Mouse (Mus musculus) adrenal gland, postnatal 36 days (tissue): Measurements from ENCODE around the gene Psma6. TPM values are rescaled to one million over a fixed set of nuclear protein-coding genes. Genes with fewer than 3 reads are reported as not detected.
A peak's percentile ranks its signal among the peaks of the same experiment; 100 is the strongest.
"Not testable (repeated sequence)": the region's sequence is repeated elsewhere in the genome, so short reads cannot be mapped to it uniquely, and the experiment has no call there.

Experiments used
- DNase-seq, 2 experiments: peaks; one replicate each; pipeline ENCODE4 v3.0.0; 2021; ENCODE audit warnings: mixed read lengths in 1 of 2
- total RNA-seq, 2 experiments: library from RNA; stranded (reverse); gene quantifications; 2 replicates each; pipeline ENCODE4 v1.2.3; 2021

The Psma6 gene
- total RNA-seq, 2 experiments from 2014 or later = 239 to 242 TPM

GRCm38 (mm10) chr12:55392120-55392519, 8.1 kb downstream of the Psma6 start:
- no peak for DNase-seq

- no peak for DNase-seq
Observed at GRCm38 (mm10) chr12:55392733-55393577, 8.9 kb downstream of the Psma6 start.

- DNase-seq = not testable (repeated sequence)
Observed at GRCm38 (mm10) chr12:55395601-55396000, 11.6 kb downstream of the Psma6 start.

- no peak for DNase-seq
Observed at GRCm38 (mm10) chr12:55396536-55396935, 12.5 kb downstream of the Psma6 start.

GRCm38 (mm10) chr12:55397544-55398239, 13.7 kb downstream of the Psma6 start:
- DNase-seq = no peak

- DNase-seq = peak; percentile 96 to 97
Observed at GRCm38 (mm10) chr12:55398240-55399127, 14.5 kb downstream of the Psma6 start.

GRCm38 (mm10) chr12:55399128-55399677, 15.2 kb downstream of the Psma6 start:
- no peak for DNase-seq

GRCm38 (mm10) chr12:55407888-55408287, 23.9 kb downstream of the Psma6 start:
- no peak for DNase-seq

- DNase-seq = no peak
Observed at GRCm38 (mm10) chr12:55415255-55415654, 31.2 kb downstream of the Psma6 start.

GRCm38 (mm10) chr12:55415762-55416161, 31.7 kb downstream of the Psma6 start:
- DNase-seq = peak; percentile 25 to 47

- DNase-seq = no peak
Observed at GRCm38 (mm10) chr12:55420220-55420619, 36.2 kb downstream of the Psma6 start.

- DNase-seq = no peak
Observed at GRCm38 (mm10) chr12:55422057-55422456, 38.0 kb downstream of the Psma6 start.

- DNase-seq = no peak
Observed at GRCm38 (mm10) chr12:55426300-55426699, 42.3 kb downstream of the Psma6 start.

- DNase-seq = no peak
Observed at GRCm38 (mm10) chr12:55429201-55429600, 45.2 kb downstream of the Psma6 start.

GRCm38 (mm10) chr12:55429956-55430355, 45.9 kb downstream of the Psma6 start:
- no peak for DNase-seq

GRCm38 (mm10) chr12:55432284-55432919, 48.4 kb downstream of the Psma6 start:
- peak in 1 of 2 experiments; percentile 22 for DNase-seq

- DNase-seq = no peak
Observed at GRCm38 (mm10) chr12:55432920-55433284, 48.9 kb downstream of the Psma6 start.

GRCm38 (mm10) chr12:55433802-55434435, 49.9 kb downstream of the Psma6 start:
- DNase-seq = peak in 1 of 2 experiments; percentile 24

- DNase-seq = no peak
Observed at GRCm38 (mm10) chr12:55435080-55435479, 51.1 kb downstream of the Psma6 start.

- peak in 1 of 2 experiments; percentile 35 for DNase-seq
Observed at GRCm38 (mm10) chr12:55437122-55437826, 53.3 kb downstream of the Psma6 start.
